Mouse (Mus musculus): Measurements from ENCODE around the gene Ptprc.

- TF ChIP-seq GATA1 (IDR thresholded peaks at IDR 0.05; ENCODE audit: low read length) (no peak), TAL1 (IDR thresholded peaks at IDR 0.05; ENCODE audit: low read length) (no peak)
Observed at GRCm38 (mm10) chr1:138044196-138044945, 131.1 kb downstream of the Ptprc start.

All from erythroblast, embryonic 14.5 days (primary cell).